8 mouse cellular contexts compared by ENCODE assay signal in genomic region chr14:74643296-74643695, GRCm38 (mm10). TPM values are rescaled to one million over a fixed set of nuclear protein-coding genes. Genes with fewer than 3 reads are reported as not detected.
DNase-seq lines count a peak whose midpoint lies in the region; ATAC-seq lines count a peak whose summit lies in the region.

No protein-coding gene starts in this region.

- ATAC-seq in megakaryocyte, adult 5-6 weeks (ENCODE audit: poor library complexity, severe bottlenecking), result peak; percentile 74

- DNase-seq in adipocyte (ENCODE audit: low spot score), result peak; percentile 71
- DNase-seq in embryo, embryonic 10 days (ENCODE audit: low spot score), result peak; percentile 85
- peak; percentile 78 for DNase-seq in gastrocnemius, postnatal 10 days
- DNase-seq in induced T-regulatory cell, adult 2 months (ENCODE audit: low read depth), result peak; percentile 79
- DNase-seq in left cerebral cortex, adult 8-10 months (ENCODE audit: low spot score in 2 of 2), result peak; percentile 63 to 92
- DNase-seq in right cerebral cortex, adult 18-20 months, result peak; percentile 83
- peak; percentile 84 for DNase-seq in urinary bladder, postnatal 14 days (ENCODE audit: low spot score)

RNA-seq across cellular contexts. Expression of gene Htr2a, which starts 2.7 kb away (rescaled TPM):
- total RNA-seq in gastrocnemius, postnatal 10 days (2021), result under 1 TPM; 0.61 to 0.72 TPM
- total RNA-seq in left cerebral cortex, adult 8-10 months (2022), result 10 to 100 TPM; 18.8 to 20.5 (median 19.0) TPM
- total RNA-seq in megakaryocyte, adult 5-6 weeks (2015), result 0.18 and 0.21 TPM in 2 replicates
- total RNA-seq in megakaryocyte, adult 5-6 weeks (2017), result not detected in 2 replicates

Comparison
In these comparisons a context has a peak if more than half of its experiments do, and no peak if none do; other contexts are left out.
1. Peak in every context shown above with its lines: DNase-seq and ATAC-seq.
2. RNA of gene Htr2a, which starts 2.7 kb away (total RNA-seq): 18.8 to 20.5 TPM in left cerebral cortex, adult 8-10 months; 0.61 to 0.72 TPM in gastrocnemius, postnatal 10 days and 0.18 to 0.21 TPM in megakaryocyte, adult 5-6 weeks; every median in the first group is over 10 times any median in the second.